Mouse (Mus musculus) embryonic facial prominence, embryonic 15.5 days (tissue): ENCODE results near the gene Spata18. TPM values are rescaled to one million over a fixed set of nuclear protein-coding genes. Genes with fewer than 3 reads are reported as not detected.

Experiments
- ATAC-seq: fragments of 200-750 bp; cut with Nextera tagmentation; 2 replicates; pipeline ENCODE4 v1.8.0; 2017; ENCODE audit warnings: low read depth, moderate TSS enrichment; ENCODE audit not compliant: insufficient number of reproducible peaks, low FRiP score, low TSS enrichment
- H3K27ac ChIP-seq: fragments of 300-500 bp; sonication (generic); replicated peaks from 2 replicates; pipeline ENCODE4 v1.5.1; 2015; ENCODE audit warnings: mild to moderate bottlenecking, inconsistent platforms
- H3K27me3 ChIP-seq: fragments of 300-500 bp; sonication (generic); 2 replicates; pipeline ENCODE4 v1.6.1; 2015; ENCODE audit warnings: inconsistent platforms
- H3K36me3 ChIP-seq: fragments of 300-500 bp; sonication (generic); 2 replicates; pipeline ENCODE4 v1.6.1; 2015; ENCODE audit warnings: mild to moderate bottlenecking, inconsistent platforms
- H3K4me1 ChIP-seq: fragments of 300-500 bp; sonication (generic); 2 replicates; pipeline ENCODE4 v1.6.1; 2015; ENCODE audit warnings: inconsistent platforms
- H3K4me2 ChIP-seq: fragments of 300-500 bp; sonication (generic); replicated peaks from 2 replicates; pipeline ENCODE4 v1.6.1; 2015; ENCODE audit warnings: mild to moderate bottlenecking, inconsistent platforms
- H3K4me3 ChIP-seq: fragments of 300-500 bp; sonication (generic); replicated peaks from 2 replicates; pipeline ENCODE4 v1.5.1; 2015; ENCODE audit warnings: mild to moderate bottlenecking, inconsistent platforms
- H3K9ac ChIP-seq: fragments of 300-500 bp; sonication (generic); 2 replicates; pipeline ENCODE4 v1.6.1; 2015; ENCODE audit warnings: inconsistent platforms
- H3K9me3 ChIP-seq: fragments of 300-500 bp; sonication (generic); replicated peaks from 2 replicates; pipeline ENCODE4 v1.6.1; 2016; ENCODE audit warnings: inconsistent platforms
- WGBS: fragments of 180-500 bp; shearing (Covaris S2); methylation state at CpG from one replicate; pipeline ENCODE4 v1.1.7; 2015; 5-methylcytosine and 5-hydroxymethylcytosine counted together
- polyA plus RNA-seq: library from polyadenylated mRNA; unstranded; fragments of >200 nt; fragmentation: Nextera tagmentation; extraction: Ambion mirVana; gene quantifications from 2 replicates; pipeline ENCODE4 v1.2.1, GENCODE M21; 2015

Spata18 gene
- polyA plus RNA-seq, 1 experiment from 2014 or later, result 8.1 TPM

GRCm38 (mm10) chr5:73725981-73726380 is 74.8 kb downstream of the Spata18 start:
- Histone ChIP-seq H3K27ac (no peak overlapping the region), H3K4me2 (no peak overlapping the region), H3K27me3 (no peaks in the 10 kb centered on the region), H3K4me1 (no peaks in the 10 kb centered on the region), H3K9ac (no peak overlapping the region), H3K4me3 (no peak overlapping the region), H3K36me3 (no peaks in the 10 kb centered on the region), H3K9me3 (no peaks in the 10 kb centered on the region)
- 77% methylated on average over 4 of the region's 4 CpGs for WGBS
- ATAC-seq, result no peak; the same call in 1 of the 2 replicates

DNA sequence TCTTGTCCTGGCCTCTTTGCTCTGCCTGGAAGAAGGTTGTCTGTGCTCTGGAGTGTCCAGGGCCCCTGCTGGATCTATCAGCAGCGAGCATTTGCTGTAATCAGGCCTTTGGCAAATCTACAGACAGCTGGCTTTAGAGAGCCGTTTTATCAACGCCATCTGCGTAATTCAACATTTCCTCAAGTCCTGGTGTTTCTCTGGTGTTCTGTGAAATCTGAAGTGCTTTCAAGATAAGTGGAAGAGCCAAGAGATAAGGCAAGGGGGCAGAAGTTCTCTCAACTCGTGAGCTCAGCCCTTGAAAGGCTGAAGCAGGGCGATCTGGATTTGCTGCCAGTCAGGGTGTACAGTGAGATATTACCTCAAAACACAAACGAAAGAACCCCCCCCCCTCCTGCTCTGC is 77.5 kb downstream of the Spata18 start:
- ATAC-seq, result no peak
- H3K27me3 ChIP-seq, result no peaks in the 10 kb centered on the region

More for the DNA sequence above, 77.5 kb downstream of the Spata18 start:
- H3K4me1 ChIP-seq, result peaks cover 6% of the 10 kb centered on the region; the same call in 1 of the 2 replicates
- H3K4me3 ChIP-seq, result no peak overlapping the region
- no peaks in the 10 kb centered on the region for H3K36me3 ChIP-seq
- H3K9ac ChIP-seq, result no peak overlapping the region
- no peak overlapping the region for H3K27ac ChIP-seq
- H3K9me3 ChIP-seq, result no peaks in the 10 kb centered on the region
- H3K4me2 ChIP-seq, result no peak overlapping the region
- 72% methylated on average over 7 of the region's 7 CpGs for WGBS

Other genes with a start within 250 kb of the Spata18 start
- 5.2 and 5.8 TPM in 2 replicates for gene Cwh43, start 245.3 kb upstream of the Spata18 start, polyA plus RNA-seq
- gene Dcun1d4, start 170.4 kb upstream of the Spata18 start, polyA plus RNA-seq, result 19.0 and 20.1 TPM in 2 replicates
- 0.07 TPM in 1 of 2 replicates, not detected in the other for gene Lrrc66, start 18.9 kb upstream of the Spata18 start, polyA plus RNA-seq
- 39.8 and 44.1 TPM in 2 replicates for gene Sgcb, start 3.6 kb upstream of the Spata18 start, polyA plus RNA-seq